In the genomic region with DNA sequence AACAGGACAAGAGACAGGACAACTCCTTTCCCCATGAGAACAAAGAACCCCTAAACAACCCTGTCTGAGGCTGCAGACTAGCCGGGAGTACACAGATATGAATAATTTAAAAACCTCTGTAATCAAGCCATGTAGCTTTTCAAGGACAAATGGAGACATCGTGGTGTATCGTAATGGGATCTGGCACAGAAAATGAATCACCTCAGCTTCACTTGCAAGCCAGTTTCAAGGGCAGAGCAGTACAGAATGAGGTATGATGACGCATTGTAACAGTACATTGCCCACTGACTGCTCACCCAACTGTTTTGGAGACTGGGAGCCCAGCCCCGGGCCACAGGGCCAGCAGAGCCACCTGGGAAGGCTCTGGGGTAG, we compare ENCODE assay signal across 8 mouse cellular contexts. TPM values are rescaled to one million over a fixed set of nuclear protein-coding genes. Genes with fewer than 3 reads are reported as not detected.
DNase-seq lines count a peak whose midpoint lies in the region; ATAC-seq and TF ChIP-seq lines count a peak whose summit lies in the region.
"Had no signal": no experiment of that assay in that cellular context is flagged by ENCODE, and none has a peak within 500 bp of the region (broad histone marks: within the 10 kb centered on the region; RNA-seq: fewer than 3 reads in every experiment).

No protein-coding gene starts in this region.

- H3K4me2 ChIP-seq in neural tube, embryonic 11.5 days (ENCODE audit: low read depth), result no peak overlapping the region
- H3K4me2 ChIP-seq in heart, embryonic 13.5 days, result no peak overlapping the region
- no peak overlapping the region for H3K4me2 ChIP-seq in liver, embryonic 15.5 days
- H3K4me2 ChIP-seq in stomach, postnatal 0 days (replicated peaks; ENCODE audit: low read depth), result no peak overlapping the region
- H3K4me2 ChIP-seq: limb, embryonic 12.5 days had no signal

- no peak for TF ChIP-seq CTCF in stomach, postnatal 0 days (IDR thresholded peaks at IDR 0.05; ENCODE audit: low read depth)

- H3K4me3 ChIP-seq in neural tube, embryonic 11.5 days (ENCODE audit: low read depth, low read length), result no peak overlapping the region
- H3K4me3 ChIP-seq in heart, embryonic 13.5 days, result no peak overlapping the region
- no peak overlapping the region for H3K4me3 ChIP-seq in liver, embryonic 15.5 days (replicated peaks)
- no peak overlapping the region for H3K4me3 ChIP-seq in stomach, postnatal 0 days (ENCODE audit: low read depth, low read length)
- H3K4me3 ChIP-seq: limb, embryonic 12.5 days had no signal

- no peak for TF ChIP-seq EP300 in stomach, postnatal 0 days (optimal IDR thresholded peaks at IDR 0.05)

- H3K4me1 ChIP-seq in neural tube, embryonic 11.5 days (ENCODE audit: control insufficient read depth, insufficient read depth, low read length), result no peaks in the 10 kb centered on the region; the same call in 1 of the 2 replicates
- H3K4me1 ChIP-seq in heart, embryonic 13.5 days, result peaks cover 24% of the 10 kb centered on the region
- H3K4me1 ChIP-seq in liver, embryonic 15.5 days (replicated peaks), result peaks cover 70% of the 10 kb centered on the region
- H3K4me1 ChIP-seq in stomach, postnatal 0 days (replicated peaks; ENCODE audit: control insufficient read depth, insufficient read depth), result peaks cover 6% of the 10 kb centered on the region; the same call in 1 of the 2 replicates

- 66% methylated on average over 5 of the region's 5 CpGs for WGBS in neural tube, embryonic 11.5 days
- WGBS in heart, embryonic 13.5 days, result 62% methylated on average over 5 of the region's 5 CpGs
- 78% methylated on average over 5 of the region's 5 CpGs for WGBS in liver, embryonic 15.5 days (ENCODE audit: insufficient replicate concordance)
- 51% methylated on average over 5 of the region's 5 CpGs for WGBS in stomach, postnatal 0 days

- no peaks in the 10 kb centered on the region for H3K9me3 ChIP-seq in neural tube, embryonic 11.5 days (ENCODE audit: control insufficient read depth, low read length)
- no peaks in the 10 kb centered on the region for H3K9me3 ChIP-seq in heart, embryonic 13.5 days
- H3K9me3 ChIP-seq in liver, embryonic 15.5 days (replicated peaks), result no peaks in the 10 kb centered on the region
- no peaks in the 10 kb centered on the region for H3K9me3 ChIP-seq in stomach, postnatal 0 days (ENCODE audit: control insufficient read depth, low read length)
- H3K9me3 ChIP-seq: limb, embryonic 12.5 days had no signal

- peak overlapping the region; percentile 58 for H3K27ac ChIP-seq in neural tube, embryonic 11.5 days (ENCODE audit: low read depth, low read length)
- H3K27ac ChIP-seq in heart, embryonic 13.5 days (replicated peaks), result peak overlapping the region; percentile 73
- peak overlapping the region; percentile 39 for H3K27ac ChIP-seq in liver, embryonic 15.5 days (replicated peaks)
- peak overlapping the region; percentile 65 for H3K27ac ChIP-seq in stomach, postnatal 0 days (replicated peaks)
- H3K27ac ChIP-seq: limb, embryonic 12.5 days had no signal

- no peak for ATAC-seq in neural tube, embryonic 11.5 days (ENCODE audit: insufficient read depth, low FRiP score, low TSS enrichment)
- no peak for ATAC-seq in heart, embryonic 13.5 days (ENCODE audit: extremely low read depth, insufficient number of reproducible peaks, low FRiP score, low TSS enrichment)
- no peak for ATAC-seq in liver, embryonic 15.5 days (ENCODE audit: insufficient read depth)
- ATAC-seq in stomach, postnatal 0 days (ENCODE audit: low FRiP score, low TSS enrichment), result no peak
- no peak for ATAC-seq in activated CD4-positive, CD25-positive, alpha-beta regulatory T cell, adult 4 months

- no peak overlapping the region; the same call in 1 of the 2 replicates for H3K9ac ChIP-seq in neural tube, embryonic 11.5 days (ENCODE audit: low read length)
- no peak overlapping the region for H3K9ac ChIP-seq in heart, embryonic 13.5 days
- H3K9ac ChIP-seq in liver, embryonic 15.5 days, result no peak overlapping the region
- H3K9ac ChIP-seq in stomach, postnatal 0 days (ENCODE audit: low read length), result no peak overlapping the region
- H3K9ac ChIP-seq: limb, embryonic 12.5 days had no signal

- H3K36me3 ChIP-seq in neural tube, embryonic 11.5 days (ENCODE audit: control insufficient read depth, insufficient read depth, low read length), result no peaks in the 10 kb centered on the region
- no peaks in the 10 kb centered on the region for H3K36me3 ChIP-seq in heart, embryonic 13.5 days
- H3K36me3 ChIP-seq in liver, embryonic 15.5 days (replicated peaks), result no peaks in the 10 kb centered on the region
- no peaks in the 10 kb centered on the region for H3K36me3 ChIP-seq in stomach, postnatal 0 days (ENCODE audit: control insufficient read depth, insufficient read depth, low read length)
- H3K36me3 ChIP-seq: limb, embryonic 12.5 days had no signal

- no peak for DNase-seq in neural tube, embryonic 11.5 days (ENCODE audit: low spot score)
- no peak for DNase-seq in neural tube, embryonic 10.5 days (ENCODE audit: extremely low spot score, low spot score)
- DNase-seq in stomach, postnatal 0 days (ENCODE audit: low spot score), result no peak
- no peak for DNase-seq in urinary bladder, adult 2 months (ENCODE audit: low spot score)

- no peaks in the 10 kb centered on the region for H3K27me3 ChIP-seq in neural tube, embryonic 11.5 days (ENCODE audit: control insufficient read depth, insufficient read depth, low read length)
- H3K27me3 ChIP-seq in heart, embryonic 13.5 days (replicated peaks), result no peaks in the 10 kb centered on the region
- H3K27me3 ChIP-seq in liver, embryonic 15.5 days, result no peaks in the 10 kb centered on the region
- H3K27me3 ChIP-seq in stomach, postnatal 0 days (ENCODE audit: control insufficient read depth, insufficient read depth, low read length), result no peaks in the 10 kb centered on the region
- H3K27me3 ChIP-seq: limb, embryonic 12.5 days had no signal

RNA-seq across cellular contexts. Expression of gene Zdhhc19, which starts 28.2 kb away (rescaled TPM):
- polyA plus RNA-seq in neural tube, embryonic 11.5 days (2014; fragmentation: Nextera tagmentation; extraction: Ambion mirVana), result not detected in 2 replicates
- not detected in 2 replicates for polyA plus RNA-seq in heart, embryonic 13.5 days (2015; fragmentation: Nextera tagmentation; extraction: Ambion mirVana)
- polyA plus RNA-seq in liver, embryonic 15.5 days (2015; fragmentation: Nextera tagmentation; extraction: Ambion mirVana), result not detected in 2 replicates
- polyA plus RNA-seq in stomach, postnatal 0 days (2015; fragmentation: Nextera tagmentation; extraction: Ambion mirVana), result not detected in 2 replicates
- not detected for polyA plus RNA-seq in activated CD4-positive, CD25-positive, alpha-beta regulatory T cell, adult 4 months (2017; shearing (Covaris generic))
- polyA plus RNA-seq in urinary bladder, adult 2 months (2012; rRNA removed), result not detected in 2 replicates
- polyA plus RNA-seq: limb, embryonic 12.5 days had no signal

RNA-seq across cellular contexts. Expression of gene Slc51a, which starts 36.6 kb away (rescaled TPM):
- polyA plus RNA-seq in neural tube, embryonic 11.5 days (2014; fragmentation: Nextera tagmentation; extraction: Ambion mirVana), result 0.38 and 0.51 TPM in 2 replicates
- 1.6 and 2.0 TPM in 2 replicates for polyA plus RNA-seq in heart, embryonic 13.5 days (2015; fragmentation: Nextera tagmentation; extraction: Ambion mirVana)
- polyA plus RNA-seq in liver, embryonic 15.5 days (2015; fragmentation: Nextera tagmentation; extraction: Ambion mirVana), result 0.37 and 0.56 TPM in 2 replicates
- polyA plus RNA-seq in stomach, postnatal 0 days (2015; fragmentation: Nextera tagmentation; extraction: Ambion mirVana), result 2.7 and 3.1 TPM in 2 replicates
- polyA plus RNA-seq in activated CD4-positive, CD25-positive, alpha-beta regulatory T cell, adult 4 months (2017; shearing (Covaris generic)), result not detected
- polyA plus RNA-seq in urinary bladder, adult 2 months (2012; rRNA removed), result 0.04 TPM in 1 of 2 replicates, not detected in the other
